Mouse (Mus musculus): ENCODE data around the gene Hist2h2be. TPM values are rescaled to one million over a fixed set of nuclear protein-coding genes. Genes with fewer than 3 reads are reported as not detected.
A peak's percentile ranks its signal among the peaks of the same experiment; 100 is the strongest.
"Not testable (repeated sequence)": the region's sequence is repeated elsewhere in the genome, so short reads cannot be mapped to it uniquely, and the experiment has no call there.

Gene Hist2h2be
- total RNA-seq, 2 experiments from 2014 or later = 5.7 to 5.8 TPM

GRCm38 (mm10) chr3:96198601-96199251, 22.2 kb upstream of the Hist2h2be start:
- not testable (repeated sequence) for DNase-seq

- DNase-seq = no peak
These were observed 21.2 kb upstream of the Hist2h2be start for GRCm38 (mm10) chr3:96199731-96200130.

GRCm38 (mm10) chr3:96207819-96208218, 13.1 kb upstream of the Hist2h2be start:
- DNase-seq = no peak

GRCm38 (mm10) chr3:96209242-96209641, 11.7 kb upstream of the Hist2h2be start:
- peak; percentile 43 for DNase-seq

- peak; percentile 25 for DNase-seq
These were observed 1.7 kb upstream of the Hist2h2be start for GRCm38 (mm10) chr3:96219191-96219641.

GRCm38 (mm10) chr3:96219661-96220130, 1.2 kb upstream of the Hist2h2be start, which contains the start of the genes Bola1 and Hist2h2ab:
Gene Bola1 (minus strand): TSS chr3:96219709.
Gene Hist2h2ab (plus strand): TSS chr3:96219865.
- peak; percentile 68 for DNase-seq

- DNase-seq = not testable (repeated sequence)
These were observed 671 bp upstream of the Hist2h2be start for GRCm38 (mm10) chr3:96220131-96220764.

GRCm38 (mm10) chr3:96221640-96222038, 720 bp downstream of the Hist2h2be start:
- DNase-seq = no peak

- no peak for DNase-seq
These were observed 1.9 kb downstream of the Hist2h2be start for GRCm38 (mm10) chr3:96222774-96223173.

GRCm38 (mm10) chr3:96225421-96225820, 4.5 kb downstream of the Hist2h2be start:
- DNase-seq = no peak

- no peak for DNase-seq
These were observed 6.1 kb downstream of the Hist2h2be start for GRCm38 (mm10) chr3:96226695-96227648.

GRCm38 (mm10) chr3:96228828-96229227, 7.9 kb downstream of the Hist2h2be start:
- DNase-seq = no peak

- DNase-seq = no peak
These were observed 9.5 kb downstream of the Hist2h2be start for GRCm38 (mm10) chr3:96230404-96230803.

- DNase-seq = no peak
These were observed 10.2 kb downstream of the Hist2h2be start for GRCm38 (mm10) chr3:96230910-96231757.

- no peak for DNase-seq
These were observed 10.8 kb downstream of the Hist2h2be start for GRCm38 (mm10) chr3:96231758-96232120.

- DNase-seq = no peak
These were observed 14.0 kb downstream of the Hist2h2be start for GRCm38 (mm10) chr3:96234914-96235313.

- DNase-seq = no peak
These were observed 14.9 kb downstream of the Hist2h2be start for GRCm38 (mm10) chr3:96235836-96236235.

GRCm38 (mm10) chr3:96236834-96237334, 16.0 kb downstream of the Hist2h2be start:
- no peak for DNase-seq

GRCm38 (mm10) chr3:96237335-96237903, 16.5 kb downstream of the Hist2h2be start:
- no peak for DNase-seq

GRCm38 (mm10) chr3:96237904-96238511, 17.1 kb downstream of the Hist2h2be start:
- DNase-seq = no peak

All from heart, postnatal 4 days (tissue).